Mouse (Mus musculus) layer of hippocampus, adult 9-10 months (tissue): ENCODE results near the gene Gucy2d.

Experiments
- DNase-seq: peaks from one replicate; pipeline ENCODE4 v3.0.0; 2022; ENCODE audit warnings: low spot score

Gene Gucy2d

GRCm38 (mm10) chr7:98447585-98448308 lies 7.5 kb downstream of the Gucy2d start:
- no peak for DNase-seq

- DNase-seq = no peak
Measured at GRCm38 (mm10) chr7:98448309-98448630, 8.1 kb downstream of the Gucy2d start.

GRCm38 (mm10) chr7:98449696-98450095 lies 9.5 kb downstream of the Gucy2d start:
- no peak for DNase-seq

- DNase-seq = no peak
Measured at GRCm38 (mm10) chr7:98454397-98455120, 14.3 kb downstream of the Gucy2d start.

- DNase-seq = no peak
Measured at GRCm38 (mm10) chr7:98460319-98460718, 20.1 kb downstream of the Gucy2d start.

GRCm38 (mm10) chr7:98469089-98469488 lies 28.9 kb downstream of the Gucy2d start:
- DNase-seq = no peak

GRCm38 (mm10) chr7:98472529-98472928 lies 32.3 kb downstream of the Gucy2d start:
- no peak for DNase-seq

GRCm38 (mm10) chr7:98474558-98474957 lies 34.3 kb downstream of the Gucy2d start:
- no peak for DNase-seq

GRCm38 (mm10) chr7:98477153-98477552 lies 36.9 kb downstream of the Gucy2d start:
- DNase-seq = no peak

GRCm38 (mm10) chr7:98480481-98480880 lies 40.3 kb downstream of the Gucy2d start:
- no peak for DNase-seq

GRCm38 (mm10) chr7:98481066-98481734 lies 41.0 kb downstream of the Gucy2d start:
- DNase-seq = peak; percentile 48

- no peak for DNase-seq
Measured at GRCm38 (mm10) chr7:98481861-98482260, 41.6 kb downstream of the Gucy2d start.

- no peak for DNase-seq
Measured at GRCm38 (mm10) chr7:98482551-98483267, 42.5 kb downstream of the Gucy2d start.

GRCm38 (mm10) chr7:98483268-98483607 lies 43.0 kb downstream of the Gucy2d start:
- DNase-seq = no peak

- DNase-seq = no peak
Measured at GRCm38 (mm10) chr7:98484878-98485277, 44.7 kb downstream of the Gucy2d start.

GRCm38 (mm10) chr7:98485508-98485907 lies 45.3 kb downstream of the Gucy2d start:
- no peak for DNase-seq

GRCm38 (mm10) chr7:98486471-98486917 lies 46.3 kb downstream of the Gucy2d start:
- no peak for DNase-seq

- DNase-seq = no peak
Measured at GRCm38 (mm10) chr7:98487202-98487980, 47.2 kb downstream of the Gucy2d start.

GRCm38 (mm10) chr7:98488398-98489130 lies 48.3 kb downstream of the Gucy2d start:
- DNase-seq = no peak

GRCm38 (mm10) chr7:98489131-98489530 lies 48.9 kb downstream of the Gucy2d start, which contains the start of gene Lrrc32:
Gene Lrrc32, plus strand, starts transcription at chr7:98489283.
- no peak for DNase-seq

- no peak for DNase-seq
Measured at GRCm38 (mm10) chr7:98489623-98490084, 49.4 kb downstream of the Gucy2d start.
